Mouse (Mus musculus): ENCODE measurements around the gene Myh9. TPM values are rescaled to one million over a fixed set of nuclear protein-coding genes. Genes with fewer than 3 reads are reported as not detected.
A peak's percentile ranks its signal among the peaks of the same experiment; 100 is the strongest.

Gene Myh9
- total RNA-seq (2021), result 100 to 1,000 TPM; 219 to 228 TPM

- DNase-seq, result peak; percentile 100
Measured at GRCm38 (mm10) chr15:77842047-77842843, at the start of gene Myh9. Gene Myh9, minus strand, starts transcription at chr15:77842175.

- peak; percentile 49 for DNase-seq
Measured at GRCm38 (mm10) chr15:77891766-77892165, 49.8 kb upstream of the Myh9 start.

- no peak for DNase-seq
Measured at GRCm38 (mm10) chr15:77889761-77890422, 47.9 kb upstream of the Myh9 start.

DNA sequence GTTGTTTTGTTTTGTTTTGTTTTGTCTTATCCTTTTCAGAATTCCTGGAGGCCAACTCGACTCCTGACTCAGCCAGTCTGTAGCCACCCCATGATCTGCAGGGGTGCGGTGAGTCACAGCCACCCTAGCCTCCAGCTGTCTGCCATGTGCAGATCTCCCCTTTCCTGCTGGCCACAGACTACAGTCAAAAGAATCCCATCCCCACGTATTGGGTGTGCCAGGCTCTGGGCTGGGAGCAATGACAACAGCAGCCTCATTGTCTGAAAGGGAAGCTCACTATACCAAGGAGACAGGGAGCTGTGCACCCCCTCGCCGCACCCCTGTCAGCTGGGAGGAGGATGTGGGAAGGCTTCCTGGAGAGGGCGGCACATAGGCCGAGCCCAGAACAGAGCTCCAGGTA lies 46.3 kb upstream of the Myh9 start:
- DNase-seq, result no peak

- no peak for DNase-seq
Measured at GRCm38 (mm10) chr15:77887093-77887488, 45.1 kb upstream of the Myh9 start.

DNA sequence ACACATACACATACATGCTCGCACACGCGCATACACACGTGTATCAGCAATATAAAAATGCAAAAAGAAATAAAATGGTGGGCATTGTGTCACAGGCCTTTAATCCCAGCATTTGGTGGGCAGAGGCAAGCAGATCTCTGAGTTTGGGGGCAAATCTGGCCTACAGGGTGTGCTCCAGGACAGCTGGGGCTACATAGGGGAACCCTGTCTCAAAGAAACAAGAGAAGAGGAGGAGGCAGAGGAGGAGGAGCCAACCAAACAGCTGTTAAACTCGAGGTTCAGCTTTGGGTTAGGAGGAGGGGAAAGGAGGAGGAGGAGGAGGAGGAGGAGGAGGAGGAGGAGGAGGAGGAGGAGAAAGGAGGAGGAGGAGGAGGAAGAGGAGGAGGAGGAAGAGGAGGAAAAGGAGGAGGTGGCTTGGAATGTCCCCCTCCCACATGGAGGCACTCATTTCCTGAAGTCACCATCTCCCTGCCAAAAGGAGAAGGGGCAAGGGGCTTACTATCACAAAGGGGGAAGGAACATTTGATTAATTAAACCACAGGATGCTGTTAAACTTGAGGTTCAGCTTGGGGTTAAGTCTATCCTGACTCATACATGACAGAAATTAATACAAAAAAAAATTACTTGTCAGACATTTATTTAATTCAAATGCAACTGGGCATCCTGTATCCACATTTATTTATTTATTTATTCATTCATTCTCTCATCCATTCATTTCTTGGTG lies 44.6 kb upstream of the Myh9 start:
- no peak for DNase-seq

GRCm38 (mm10) chr15:77885945-77886344 lies 44.0 kb upstream of the Myh9 start:
- DNase-seq, result no peak

- DNase-seq, result no peak
Measured at GRCm38 (mm10) chr15:77885159-77885558, 43.2 kb upstream of the Myh9 start.

DNA sequence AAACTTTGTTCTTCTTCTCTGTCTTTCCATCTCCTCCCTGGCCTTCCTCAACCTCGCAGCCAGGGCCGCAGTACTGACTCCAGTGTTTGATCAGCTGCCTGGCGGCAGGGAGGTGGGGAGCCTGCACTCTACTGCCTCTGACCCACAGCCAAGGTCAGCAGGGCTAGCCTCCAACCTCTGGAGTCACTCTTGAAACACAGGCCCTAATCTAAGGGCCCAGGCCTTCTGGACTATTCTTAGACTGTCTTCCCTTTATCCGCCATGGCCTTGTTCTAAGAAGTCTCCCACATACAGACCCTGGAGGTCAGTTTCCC lies 41.7 kb upstream of the Myh9 start:
- DNase-seq, result no peak

GRCm38 (mm10) chr15:77882797-77883696 lies 41.1 kb upstream of the Myh9 start:
- DNase-seq, result peak; percentile 60

DNA sequence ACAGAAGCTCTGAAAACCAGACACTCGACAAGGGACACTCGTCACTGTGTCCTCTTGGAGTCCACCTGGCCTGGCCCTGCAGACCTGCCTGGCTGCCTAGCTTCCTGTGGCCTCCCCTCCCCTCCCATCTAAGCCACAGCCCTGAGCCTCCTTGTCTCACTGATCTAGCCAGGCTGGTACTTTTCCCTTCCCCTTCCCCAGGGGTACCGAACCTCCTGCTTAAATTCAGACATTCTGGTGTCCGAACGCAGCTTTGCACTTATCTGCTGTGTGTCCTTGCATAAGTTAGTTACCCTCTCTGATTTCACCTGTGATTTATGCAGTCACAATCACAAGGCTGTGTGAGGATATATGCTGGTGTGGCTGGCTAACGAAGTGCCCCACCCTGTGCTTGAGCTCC lies 40.3 kb upstream of the Myh9 start:
- no peak for DNase-seq

- DNase-seq, result no peak
Measured at GRCm38 (mm10) chr15:77881698-77882097, 39.7 kb upstream of the Myh9 start.

DNA sequence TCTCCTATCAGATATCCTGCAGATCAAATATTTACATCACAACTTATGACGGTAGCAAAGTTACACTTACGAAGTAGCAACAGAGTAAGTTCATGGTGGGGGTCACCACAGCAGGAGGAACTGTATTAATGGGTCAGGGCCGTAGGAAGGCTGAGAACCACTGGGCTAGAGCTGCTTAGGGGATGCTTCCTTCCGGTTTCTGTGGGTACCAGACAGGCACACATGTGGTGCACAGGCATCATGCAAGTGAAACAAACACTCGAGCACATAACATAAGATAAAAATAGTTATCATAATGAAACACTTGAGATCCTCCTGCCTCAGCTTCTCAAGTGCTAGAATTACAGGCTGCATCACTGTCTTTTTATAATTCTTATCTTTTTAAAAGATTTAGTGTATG lies 38.8 kb upstream of the Myh9 start:
- no peak for DNase-seq

DNA sequence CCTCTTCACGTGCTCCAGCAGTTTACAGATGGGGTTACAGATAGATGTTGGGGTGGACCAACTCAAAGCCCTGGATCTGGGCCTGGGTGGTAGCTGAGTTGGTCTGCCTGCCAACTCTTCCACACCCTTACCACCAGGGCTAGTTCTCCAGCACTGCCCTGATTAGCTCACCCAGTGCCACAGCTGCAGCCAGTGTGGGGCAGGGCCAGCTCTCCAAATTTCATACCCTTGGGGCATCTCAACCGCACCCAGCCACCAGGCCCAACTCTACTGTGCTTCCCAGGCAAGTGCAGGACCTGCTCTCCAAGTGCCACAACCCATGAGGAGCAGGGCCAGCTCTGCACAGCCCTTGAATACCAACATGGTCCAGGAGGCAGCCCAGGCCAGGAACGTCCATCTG lies 37.8 kb upstream of the Myh9 start:
- DNase-seq, result no peak

- DNase-seq, result no peak
Measured at GRCm38 (mm10) chr15:77877209-77877608, 35.2 kb upstream of the Myh9 start.

DNA sequence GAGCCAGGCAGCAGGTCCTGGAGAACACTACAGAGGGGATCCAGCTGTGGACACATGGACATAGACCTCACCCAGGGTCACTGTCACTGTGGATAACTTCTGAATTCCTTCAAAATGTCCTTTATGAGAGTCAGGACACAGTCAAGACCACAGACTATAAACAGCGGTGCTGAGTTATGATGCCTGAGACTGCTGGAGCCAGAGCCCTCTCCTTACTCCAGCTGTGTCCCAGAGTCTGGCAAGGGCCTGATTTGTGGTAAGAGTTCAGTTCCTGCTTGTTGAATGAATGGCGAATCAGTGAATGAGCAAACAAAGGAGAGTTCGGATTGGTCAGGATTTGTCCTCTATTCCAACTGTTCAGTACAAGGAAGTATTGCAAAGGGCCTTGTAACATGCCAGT lies 34.7 kb upstream of the Myh9 start:
- no peak for DNase-seq

DNA sequence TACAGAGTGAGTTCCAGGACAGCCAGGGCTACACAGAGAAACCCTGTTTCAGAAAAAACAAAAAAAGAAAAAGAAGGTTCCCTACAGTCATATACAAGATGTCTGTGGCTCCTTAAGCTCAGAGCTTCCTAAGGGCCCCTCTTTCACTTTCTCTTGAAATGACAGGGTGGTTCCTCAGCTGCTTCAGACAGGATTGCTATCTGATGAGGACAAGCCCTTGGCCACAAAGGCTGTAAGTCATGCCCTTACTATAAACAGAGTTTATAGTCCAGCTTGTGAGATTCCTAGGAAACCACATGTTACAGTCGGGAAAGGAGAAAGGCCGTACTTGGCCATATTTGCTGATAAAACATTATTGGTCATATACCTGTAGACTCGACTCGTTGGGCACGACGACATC lies 34.0 kb upstream of the Myh9 start:
- DNase-seq, result no peak

DNA sequence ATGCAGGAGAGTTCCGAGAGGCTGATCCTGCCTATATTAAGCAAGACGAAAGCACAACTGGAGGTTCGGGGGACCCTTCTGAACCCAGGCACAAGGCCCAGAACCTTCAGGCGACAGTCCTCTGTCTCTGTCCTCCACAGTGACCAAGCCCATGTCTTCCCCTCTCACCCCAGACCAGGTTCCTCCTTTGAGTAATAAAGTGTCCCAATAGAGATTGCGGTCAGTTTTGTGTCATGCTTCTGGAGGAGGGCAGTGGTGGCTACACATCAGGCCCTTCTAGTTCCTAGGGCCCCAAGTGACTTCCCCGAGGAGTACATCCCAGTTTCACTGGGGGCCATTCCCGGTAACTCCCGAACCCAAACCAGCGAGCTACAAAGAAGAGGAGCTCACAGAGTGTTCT lies 32.8 kb upstream of the Myh9 start:
- no peak for DNase-seq

DNA sequence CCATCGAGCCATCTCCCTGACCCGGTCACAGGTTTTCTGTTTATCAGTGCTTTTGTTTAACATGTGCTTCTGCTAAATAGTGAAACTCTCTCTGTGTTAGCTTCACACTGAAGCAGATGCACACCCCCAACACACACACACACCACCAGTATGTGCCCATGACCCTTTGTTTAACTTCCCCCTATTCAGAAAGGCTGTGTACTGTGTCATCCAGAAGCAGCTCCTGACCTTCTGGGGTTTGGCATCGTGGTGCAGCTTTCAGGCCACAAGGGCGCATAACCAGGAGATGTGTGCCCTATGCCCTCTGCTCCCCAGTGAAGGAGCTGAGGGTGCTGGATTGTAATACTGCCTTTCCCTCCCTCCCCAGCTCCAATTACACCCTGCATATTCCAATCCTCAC lies 32.3 kb upstream of the Myh9 start:
- no peak for DNase-seq

DNA sequence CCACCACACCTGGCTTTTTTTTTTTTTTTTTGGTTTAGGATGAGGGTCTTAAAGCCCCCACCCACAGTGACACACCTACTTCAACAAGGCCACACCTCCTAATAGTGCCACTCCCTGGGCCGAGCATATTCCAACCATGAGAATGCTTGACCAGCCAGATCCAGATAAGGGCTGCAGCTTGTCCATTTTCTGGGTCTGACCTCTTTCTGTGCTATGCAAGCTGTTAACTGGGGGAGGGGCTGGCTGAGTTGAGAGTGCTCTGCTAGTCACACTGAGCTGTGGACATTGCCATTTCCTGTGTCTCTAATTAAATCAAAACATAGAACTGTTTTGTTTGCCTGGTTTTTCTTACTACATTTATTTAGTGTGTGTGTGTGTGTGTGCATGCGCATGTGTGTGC lies 31.6 kb upstream of the Myh9 start:
- DNase-seq, result no peak

DNA sequence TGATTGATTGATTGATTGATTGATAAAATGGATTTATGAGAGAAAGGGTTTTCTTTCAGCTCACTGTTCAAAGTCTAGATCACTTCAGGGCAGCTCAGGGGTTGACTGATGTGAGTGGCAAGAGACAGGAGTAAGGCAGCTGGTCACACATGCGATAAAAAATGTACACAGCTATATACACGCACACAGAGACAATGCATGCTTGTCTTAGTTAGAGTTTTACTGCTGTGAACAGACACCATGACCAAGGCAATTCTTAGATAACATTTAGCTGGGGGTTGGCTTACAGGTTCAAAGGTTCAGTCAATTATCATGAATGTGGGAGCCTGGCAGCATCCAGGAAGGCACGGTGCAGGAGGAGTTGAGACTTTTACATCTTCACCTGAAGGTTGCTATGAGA lies 31.0 kb upstream of the Myh9 start:
- no peak for DNase-seq

DNA sequence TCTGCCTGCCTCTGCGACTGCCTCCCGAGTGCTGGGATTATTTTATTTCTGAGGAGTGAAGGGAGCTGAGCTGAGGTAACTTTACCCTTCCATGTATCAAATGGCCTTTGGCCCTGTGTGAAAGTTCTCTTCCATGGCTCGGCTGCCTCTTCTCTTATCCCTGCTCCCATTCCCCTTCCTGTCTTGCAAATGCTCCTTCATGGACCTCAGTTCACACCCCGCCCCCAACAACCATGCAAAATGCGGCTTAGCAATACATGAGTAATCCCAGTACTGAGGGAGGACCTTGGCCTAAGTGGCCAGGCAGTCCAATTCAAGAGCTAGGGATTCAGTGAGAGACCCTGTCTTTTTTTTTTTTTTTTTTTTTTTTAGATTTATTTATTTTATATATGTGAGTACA lies 26.4 kb upstream of the Myh9 start:
- DNase-seq, result no peak
